Mouse (Mus musculus) cortical plate, adult 2 months (tissue): Measurements from ENCODE around the gene Cdk16. TPM values are rescaled to one million over a fixed set of nuclear protein-coding genes. Genes with fewer than 3 reads are reported as not detected.
A peak's percentile ranks its signal among the peaks of the same experiment; 100 is the strongest.

Experiments used
- H3K27ac ChIP-seq: fragments of 200-500 bp; 2 replicates; pipeline ENCODE4 v1.5.1; 2012; ENCODE audit warnings: low read length, control low read depth, inconsistent platforms; ENCODE audit not compliant: insufficient read depth
- H3K4me1 ChIP-seq: fragments of 200-500 bp; 2 replicates; pipeline ENCODE4 v1.6.1; 2011; ENCODE audit warnings: low read length; ENCODE audit not compliant: control insufficient read depth, insufficient read depth
- H3K4me3 ChIP-seq: fragments of 200-500 bp; 2 replicates; pipeline ENCODE4 v1.5.1; 2011; ENCODE audit warnings: mild to moderate bottlenecking, low read length, control low read depth; ENCODE audit not compliant: insufficient read depth
- CTCF ChIP-seq: fragments of 200-500 bp; IDR thresholded peaks from 2 replicates; pipeline ENCODE4 v1.5.1; 2011; ENCODE audit warnings: mild to moderate bottlenecking, control low read depth, low read length; ENCODE audit not compliant: insufficient read depth; ENCODE audit errors: extremely low read depth
- POLR2A ChIP-seq: fragments of 200-500 bp; IDR thresholded peaks from 2 replicates; pipeline ENCODE4 v1.6.1; 2011; ENCODE audit warnings: mild to moderate bottlenecking, low read length, control low read depth; ENCODE audit not compliant: insufficient read depth; ENCODE audit errors: extremely low read depth
- polyA plus RNA-seq: library from polyadenylated mRNA; depleted of rRNA; stranded (reverse); fragments of >200 nt; gene quantifications from 2 replicates; pipeline ENCODE4 v1.2.3, GENCODE M21; 2012; rRNA removed

The Cdk16 gene
- polyA plus RNA-seq, result 477 and 489 TPM in 2 replicates

DNA sequence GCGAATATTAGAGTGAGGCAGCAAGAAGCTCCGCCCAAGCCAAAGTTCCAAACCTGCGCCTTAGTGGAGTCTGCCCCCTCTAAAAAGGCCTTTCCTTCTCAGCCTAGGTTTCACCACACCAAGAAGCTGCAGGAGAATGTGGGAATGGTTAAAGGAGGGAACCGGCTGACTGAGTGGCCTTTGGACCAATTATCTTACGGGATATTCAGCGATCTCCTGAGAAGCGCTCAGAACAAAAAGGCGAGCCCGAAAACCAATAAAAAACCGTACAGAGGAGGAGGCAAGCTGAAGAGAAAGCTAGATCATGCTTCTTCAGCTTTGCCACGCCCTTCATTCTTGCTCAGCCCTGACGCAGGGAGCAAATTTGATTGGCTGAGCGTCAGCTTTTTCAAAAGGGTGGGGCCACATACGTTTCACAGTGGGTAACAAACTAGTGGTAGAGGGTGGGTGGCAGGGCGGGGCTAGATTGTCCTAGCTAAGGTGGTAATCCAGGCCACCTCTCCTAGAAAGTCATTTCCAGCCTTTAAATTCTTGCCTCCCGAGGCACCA lies at the start of gene Cdk16:
Gene Cdk16, plus strand, starts transcription at position 436 of the 549 bp plus-strand sequence.
- peak within 1 kb of the TSS; percentile 97 for H3K27ac ChIP-seq
- peak within 1 kb of the TSS; percentile 72 for H3K4me3 ChIP-seq
- TF ChIP-seq POLR2A (peak; percentile 33; the same call in 1 of the 2 replicates), CTCF (no peak)
- H3K4me1 ChIP-seq, result no peaks in the 10 kb centered on the region; the same call in 1 of the 2 replicates

DNA sequence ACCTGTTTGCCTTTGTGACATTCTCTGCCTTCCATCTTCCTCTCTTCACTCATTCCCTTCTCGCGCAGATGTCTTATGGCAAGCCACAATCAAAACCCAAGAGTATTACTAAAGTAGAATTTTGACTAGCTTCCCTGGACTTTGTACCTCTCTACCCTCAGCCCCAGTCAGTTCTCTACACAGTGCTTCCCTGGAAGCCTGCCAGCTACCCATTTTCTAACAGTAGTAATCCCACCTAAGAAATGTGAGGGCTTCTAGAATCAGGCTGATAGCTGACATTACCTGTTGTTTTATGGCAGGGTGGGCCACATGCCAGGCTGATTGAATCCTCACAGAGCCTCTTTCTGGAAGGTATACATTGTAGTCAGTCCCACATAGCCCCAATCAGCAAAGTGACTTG lies 49.6 kb upstream of the Cdk16 start:
- TF ChIP-seq POLR2A (no peak), CTCF (no peak)
- H3K4me1 ChIP-seq, result no peaks in the 10 kb centered on the region
- no peak overlapping the region for H3K27ac ChIP-seq
- no peak overlapping the region for H3K4me3 ChIP-seq

DNA sequence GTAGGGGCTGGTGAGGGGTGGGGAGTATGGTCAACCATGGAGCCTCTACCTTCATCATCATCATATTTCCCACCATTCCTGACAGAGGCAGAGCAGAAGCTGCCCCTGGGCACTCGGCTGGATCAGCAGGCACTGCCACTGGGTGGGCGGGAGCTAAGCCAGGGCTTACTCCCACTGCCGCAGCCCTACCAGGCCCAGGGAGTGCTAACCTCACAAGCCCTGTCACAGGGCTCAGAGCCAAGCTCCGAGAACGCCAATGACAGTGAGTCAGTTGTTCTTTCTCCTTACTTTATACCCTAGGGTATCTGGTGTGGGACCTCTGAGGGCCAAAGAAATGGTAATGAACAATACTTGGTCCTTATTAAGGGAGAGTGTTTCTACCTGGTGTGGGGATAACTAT lies 43.0 kb upstream of the Cdk16 start:
- Histone ChIP-seq H3K4me3 (no peak overlapping the region), H3K4me1 (no peaks in the 10 kb centered on the region), H3K27ac (no peak overlapping the region)
- TF ChIP-seq POLR2A (no peak), CTCF (no peak)

DNA sequence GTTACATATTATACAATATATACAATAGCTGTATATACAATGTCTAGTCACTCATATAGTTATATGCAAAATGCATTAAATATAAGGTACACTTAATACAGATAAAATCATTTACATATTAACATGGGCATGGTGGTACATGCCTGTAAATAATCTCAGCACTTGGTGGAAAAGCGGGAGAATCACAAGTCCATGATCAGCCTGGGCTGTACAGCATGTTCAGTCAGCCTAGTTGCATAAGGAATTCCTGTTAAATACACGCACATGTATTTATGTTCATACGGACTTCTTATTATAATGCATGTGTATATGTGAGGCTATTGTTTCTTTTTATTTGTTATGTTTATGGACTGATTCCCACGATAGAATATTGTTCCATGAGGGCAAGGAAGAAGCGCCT lies 30.2 kb upstream of the Cdk16 start:
- Histone ChIP-seq H3K4me1 (no peaks in the 10 kb centered on the region; the same call in 1 of the 2 replicates), H3K27ac (no peak overlapping the region), H3K4me3 (peak overlapping the region; percentile 44; the same call in 1 of the 2 replicates)
- TF ChIP-seq POLR2A (no peak), CTCF (no peak)

DNA sequence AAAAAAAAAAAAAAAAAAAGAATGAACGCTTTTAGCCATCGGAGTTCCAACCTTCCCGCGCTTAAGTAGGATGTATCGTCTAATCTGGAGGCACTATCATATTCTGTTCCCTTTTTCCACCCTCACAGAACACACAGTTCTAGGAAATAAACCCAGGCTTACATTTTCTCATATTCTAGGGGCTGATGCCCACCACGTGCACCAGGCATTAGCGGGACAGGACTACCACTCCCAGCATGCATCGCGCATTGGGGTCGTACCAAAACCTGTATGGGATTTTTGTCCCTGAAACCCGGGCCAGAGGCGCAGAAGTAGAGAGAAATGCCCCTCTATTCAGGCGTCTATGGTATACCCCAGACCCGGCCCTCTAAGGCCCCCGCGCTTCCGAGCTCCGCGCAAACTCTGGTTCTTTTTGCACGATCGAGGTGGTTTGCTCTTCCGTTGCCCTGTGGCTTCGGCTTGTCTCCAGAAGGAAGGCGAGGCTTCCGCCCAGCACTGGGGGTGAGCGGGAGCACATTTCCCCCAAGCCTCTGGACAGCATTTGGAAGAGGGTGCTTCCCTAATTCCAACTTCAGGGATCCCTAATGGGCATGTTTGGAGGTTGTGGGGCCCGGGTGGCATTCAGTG lies 29.6 kb upstream of the Cdk16 start, which contains the start of gene Uba1:
Gene Uba1, plus strand, starts transcription at position 301 of the 627 bp plus-strand sequence.
- Histone ChIP-seq H3K27ac (no peak within 1 kb of the TSS), H3K4me3 (peak within 1 kb of the TSS; percentile 44), H3K4me1 (no peaks in the 10 kb centered on the region; the same call in 1 of the 2 replicates)
- TF ChIP-seq POLR2A (peak; percentile 14; the same call in 1 of the 2 replicates), CTCF (no peak)

DNA sequence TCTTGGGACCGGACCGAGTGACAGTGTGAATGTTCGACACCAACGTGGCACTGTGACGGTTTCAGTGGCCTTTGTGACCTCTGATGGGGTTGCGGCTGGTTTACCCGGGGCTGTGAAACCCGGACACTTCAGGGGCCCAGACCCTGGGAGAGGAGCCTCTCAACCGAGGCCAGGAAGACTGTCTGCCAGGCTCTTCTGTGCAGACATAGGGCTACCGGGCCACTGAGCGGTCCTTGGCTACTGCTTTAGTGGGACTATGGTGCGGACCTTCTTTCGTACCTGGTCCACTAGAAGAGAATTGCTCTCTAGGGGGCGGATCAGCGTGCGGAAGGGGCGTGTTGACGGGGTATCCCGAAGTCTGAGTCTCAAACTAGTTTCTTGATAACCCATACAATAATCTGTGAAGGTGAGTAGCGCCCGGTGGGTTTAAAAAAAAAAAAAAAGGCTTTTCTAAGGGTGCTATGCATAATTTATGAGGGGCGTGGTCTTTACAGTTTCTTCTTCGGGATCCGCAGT lies 28.8 kb upstream of the Cdk16 start:
- Histone ChIP-seq H3K27ac (no peak overlapping the region), H3K4me1 (no peaks in the 10 kb centered on the region; the same call in 1 of the 2 replicates), H3K4me3 (peak overlapping the region; percentile 44)
- TF ChIP-seq CTCF, result no peak
- TF ChIP-seq POLR2A, result no peak

DNA sequence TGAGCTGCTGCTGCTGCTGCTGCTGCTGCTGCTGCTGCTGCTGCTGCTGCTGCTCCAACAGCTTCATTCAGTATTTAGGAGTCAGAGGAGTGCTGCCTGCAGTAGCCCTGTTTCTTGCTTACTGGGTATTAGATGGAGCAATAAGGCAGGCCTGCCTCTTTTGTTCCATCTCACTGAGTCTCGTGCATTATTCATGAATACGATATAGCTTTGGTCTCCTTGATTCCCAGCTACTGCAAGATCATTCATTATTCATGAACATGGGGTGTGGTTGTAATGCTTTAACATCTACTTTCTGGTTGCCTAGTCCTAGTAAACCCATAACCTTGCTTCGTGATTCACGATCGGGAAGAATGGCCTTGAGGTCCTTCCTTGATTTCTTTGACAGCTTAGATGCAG lies 25.4 kb upstream of the Cdk16 start:
- no peak for TF ChIP-seq POLR2A
- TF ChIP-seq CTCF, result no peak
- Histone ChIP-seq H3K4me3 (peak overlapping the region; percentile 91; the same call in 1 of the 2 replicates), H3K4me1 (no peaks in the 10 kb centered on the region; the same call in 1 of the 2 replicates), H3K27ac (peak overlapping the region; percentile 50; the same call in 1 of the 2 replicates)

DNA sequence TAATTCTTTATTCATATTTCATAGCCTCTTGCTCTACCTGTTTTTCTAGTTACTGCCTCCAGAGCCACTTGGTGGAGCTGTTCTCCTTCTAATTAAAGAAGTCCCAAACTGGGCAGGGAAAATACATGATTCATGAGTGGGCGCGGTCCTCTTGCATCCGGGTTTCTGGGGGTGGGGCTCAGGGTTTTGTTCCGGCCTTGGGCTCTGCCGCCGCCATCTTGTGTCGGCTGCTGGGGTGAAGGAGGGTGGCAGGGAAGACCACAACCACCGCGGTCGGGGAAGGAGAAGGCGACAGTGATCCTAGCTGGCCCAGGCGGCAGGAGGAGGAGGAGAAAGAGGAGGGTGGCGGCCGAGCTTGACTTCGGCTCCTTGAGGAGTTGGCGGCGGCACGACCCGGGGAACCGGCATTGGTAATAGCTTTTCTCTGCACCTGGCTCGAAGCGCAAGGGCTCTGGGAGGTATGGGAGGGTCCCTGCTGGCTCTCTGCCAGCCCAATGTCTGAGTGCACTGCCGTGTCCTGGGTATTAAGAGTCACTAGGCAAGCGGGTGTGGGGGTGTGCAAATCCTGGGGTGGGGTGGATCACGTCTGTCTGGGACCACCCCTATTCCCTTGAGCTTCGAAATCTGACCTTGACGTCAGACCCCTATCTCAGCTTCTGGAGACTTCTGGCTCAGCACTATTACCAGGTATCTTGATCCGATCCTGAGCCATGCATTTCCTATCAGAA lies 24.9 kb upstream of the Cdk16 start:
- Histone ChIP-seq H3K4me1 (no peaks in the 10 kb centered on the region; the same call in 1 of the 2 replicates), H3K4me3 (peak overlapping the region; percentile 91), H3K27ac (peak overlapping the region; percentile 83)
- TF ChIP-seq CTCF (peak; percentile 22; the same call in 1 of the 2 replicates), POLR2A (peak; percentile 51; the same call in 1 of the 2 replicates)

DNA sequence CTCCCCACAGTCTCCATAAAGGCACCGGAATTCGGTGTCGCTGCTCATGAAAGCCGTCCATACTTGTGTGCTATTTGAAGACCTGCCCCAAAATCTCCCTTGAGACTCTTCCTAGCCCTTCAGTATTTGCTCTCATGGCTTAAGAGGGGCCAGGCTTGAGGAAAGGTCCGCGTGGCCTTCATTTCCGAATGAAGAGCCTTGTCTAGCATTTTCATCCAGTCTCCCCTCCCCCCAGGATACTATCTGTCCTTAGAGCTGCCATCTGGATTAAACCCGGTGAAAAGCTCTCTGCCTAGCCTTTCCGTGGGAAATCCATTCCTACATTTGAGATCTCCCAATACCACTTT lies 24.3 kb upstream of the Cdk16 start:
- peak overlapping the region; percentile 91 for H3K4me3 ChIP-seq
- no peaks in the 10 kb centered on the region; the same call in 1 of the 2 replicates for H3K4me1 ChIP-seq
- TF ChIP-seq POLR2A (no peak), CTCF (no peak)
- peak overlapping the region; percentile 19 for H3K27ac ChIP-seq

DNA sequence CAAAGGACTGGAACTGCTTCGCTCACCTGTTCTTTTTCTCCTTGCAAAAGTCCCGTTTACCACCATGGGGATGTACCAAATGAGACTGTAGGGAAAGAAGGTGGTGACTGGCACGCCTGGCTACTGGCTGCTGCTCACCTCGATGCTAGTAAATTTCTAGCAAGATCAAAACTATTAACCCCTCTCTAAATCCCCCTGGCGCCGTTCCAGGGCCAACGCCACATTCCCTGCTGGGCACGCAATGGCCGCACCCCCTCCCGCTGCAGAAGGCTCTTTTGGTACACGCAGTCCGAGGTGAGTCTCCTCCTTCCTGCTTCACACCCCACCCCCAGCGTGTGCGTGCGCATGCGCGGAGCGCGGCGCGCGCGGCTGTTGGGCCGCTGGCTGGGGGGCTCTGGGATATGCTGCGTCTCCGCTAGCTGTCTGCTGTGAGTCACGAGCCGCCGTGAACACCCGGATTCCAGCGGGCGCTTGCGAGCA lies 354 bp downstream of the Cdk16 start:
- Histone ChIP-seq H3K4me1 (no peaks in the 10 kb centered on the region; the same call in 1 of the 2 replicates), H3K27ac (peak overlapping the region; percentile 97), H3K4me3 (peak overlapping the region; percentile 72)
- TF ChIP-seq POLR2A (peak; percentile 66; the same call in 1 of the 2 replicates), CTCF (no peak)
